Mouse (Mus musculus): ENCODE results near the gene Pank2. TPM values are rescaled to one million over a fixed set of nuclear protein-coding genes. Genes with fewer than 3 reads are reported as not detected.

The Pank2 gene
- polyA plus RNA-seq, 1 experiment from 2014 or later = 61.9 TPM

GRCm38 (mm10) chr2:131233307-131234126 lies 28.8 kb upstream of the Pank2 start, which contains the start of gene Mavs:
Gene Mavs (plus strand): TSS chr2:131234063.
- peak; percentile 100 for ATAC-seq (ENCODE audit: low FRiP score, low read depth)
- peak within 1 kb of the TSS; percentile 84 for H3K4me2 ChIP-seq (replicated peaks)
- no peaks in the 10 kb centered on the region for H3K27me3 ChIP-seq
- WGBS = 8% methylated on average over 29 of the region's 29 CpGs
- H3K9me3 ChIP-seq = no peaks in the 10 kb centered on the region
- H3K4me1 ChIP-seq = peaks cover 19% of the 10 kb centered on the region
- H3K27ac ChIP-seq (replicated peaks) = peak within 1 kb of the TSS; percentile 21; the same call in 1 of the 2 replicates
- H3K36me3 ChIP-seq = no peaks in the 10 kb centered on the region
- H3K4me3 ChIP-seq = peak within 1 kb of the TSS; percentile 55
- peak within 1 kb of the TSS; percentile 62 for H3K9ac ChIP-seq (replicated peaks)

GRCm38 (mm10) chr2:131234127-131234650 lies 28.1 kb upstream of the Pank2 start:
- Histone ChIP-seq H3K9ac (replicated peaks) (peak overlapping the region; percentile 62), H3K4me3 (peak overlapping the region; percentile 55), H3K4me2 (replicated peaks) (peak overlapping the region; percentile 84), H3K36me3 (no peaks in the 10 kb centered on the region), H3K9me3 (no peaks in the 10 kb centered on the region), H3K27me3 (no peaks in the 10 kb centered on the region), H3K27ac (replicated peaks) (no peak overlapping the region), H3K4me1 (peaks cover 19% of the 10 kb centered on the region)
- WGBS = 13% methylated on average over 28 of the region's 28 CpGs
- ATAC-seq (ENCODE audit: low FRiP score, low read depth) = peak; percentile 13; the same call in 1 of the 2 replicates

DNA sequence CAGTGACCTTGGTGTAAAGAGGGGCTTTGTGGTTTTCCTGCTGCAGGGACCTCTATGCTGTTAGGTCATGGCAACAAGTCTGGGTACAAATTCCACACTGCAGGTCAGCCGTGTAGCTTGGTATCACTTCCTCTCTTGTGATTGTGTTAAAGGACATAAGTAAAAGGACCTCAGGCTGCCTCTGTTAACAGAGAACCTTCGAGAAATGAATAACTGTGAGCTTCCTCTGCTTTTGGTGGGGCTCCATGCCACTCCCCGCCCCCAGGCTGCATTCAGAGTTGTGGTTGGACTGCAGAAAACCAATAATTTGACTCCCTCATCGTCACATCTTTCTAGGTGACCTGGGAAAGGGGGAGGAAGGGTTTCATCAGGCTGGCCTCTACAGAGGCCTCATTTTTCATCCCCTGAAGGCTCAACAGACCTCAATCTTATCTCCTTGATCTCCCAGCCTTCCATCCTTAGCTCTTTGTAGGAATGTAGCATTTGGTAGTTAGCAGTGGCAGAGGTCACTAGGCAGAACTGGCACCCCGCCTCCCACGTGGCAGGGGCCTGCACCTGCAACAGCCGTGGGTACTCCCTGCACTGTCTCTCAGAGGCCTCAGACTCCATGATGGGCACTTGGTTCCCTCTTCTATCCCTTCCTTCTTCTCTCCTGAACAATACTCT lies 27.2 kb upstream of the Pank2 start:
- 0 out of 2 replicates have a peak, but pooled peaks cover 6% of the 10 kb centered on the region for H3K36me3 ChIP-seq
- no peaks in the 10 kb centered on the region for H3K9me3 ChIP-seq
- 82% methylated on average over 7 of the region's 7 CpGs for WGBS
- H3K4me3 ChIP-seq = no peak overlapping the region
- H3K27ac ChIP-seq (replicated peaks) = no peak overlapping the region
- no peaks in the 10 kb centered on the region for H3K27me3 ChIP-seq
- peak overlapping the region; percentile 62 for H3K9ac ChIP-seq (replicated peaks)
- peak overlapping the region; percentile 84 for H3K4me2 ChIP-seq (replicated peaks)
- H3K4me1 ChIP-seq = peaks cover 19% of the 10 kb centered on the region
- ATAC-seq (ENCODE audit: low FRiP score, low read depth) = no peak

DNA sequence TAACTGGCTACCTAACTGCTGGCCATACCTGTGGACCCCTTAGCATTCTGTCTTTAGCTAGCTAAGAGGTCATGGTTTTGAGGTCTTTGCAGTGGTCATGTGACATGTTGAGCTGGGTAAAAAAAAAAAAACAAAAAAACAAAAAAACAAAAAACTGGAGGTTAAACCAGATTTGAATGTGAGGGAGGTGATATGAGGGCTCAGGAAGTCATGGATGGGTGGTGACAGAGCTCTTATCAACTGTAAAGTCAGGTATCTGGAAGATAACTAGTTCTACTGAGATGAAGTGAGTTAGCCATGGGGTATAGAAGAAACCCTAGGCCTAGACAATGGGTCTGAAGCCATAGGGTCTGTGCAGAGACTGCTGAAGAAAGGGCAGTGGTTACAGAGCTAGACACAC lies 20.1 kb upstream of the Pank2 start:
- Histone ChIP-seq H3K4me1 (no peaks in the 10 kb centered on the region), H3K27ac (replicated peaks) (no peak overlapping the region), H3K4me3 (no peak overlapping the region), H3K27me3 (no peaks in the 10 kb centered on the region), H3K9ac (replicated peaks) (no peak overlapping the region), H3K4me2 (replicated peaks) (no peak overlapping the region), H3K9me3 (no peaks in the 10 kb centered on the region), H3K36me3 (peaks cover 67% of the 10 kb centered on the region)
- ATAC-seq (ENCODE audit: low FRiP score, low read depth) = no peak

DNA sequence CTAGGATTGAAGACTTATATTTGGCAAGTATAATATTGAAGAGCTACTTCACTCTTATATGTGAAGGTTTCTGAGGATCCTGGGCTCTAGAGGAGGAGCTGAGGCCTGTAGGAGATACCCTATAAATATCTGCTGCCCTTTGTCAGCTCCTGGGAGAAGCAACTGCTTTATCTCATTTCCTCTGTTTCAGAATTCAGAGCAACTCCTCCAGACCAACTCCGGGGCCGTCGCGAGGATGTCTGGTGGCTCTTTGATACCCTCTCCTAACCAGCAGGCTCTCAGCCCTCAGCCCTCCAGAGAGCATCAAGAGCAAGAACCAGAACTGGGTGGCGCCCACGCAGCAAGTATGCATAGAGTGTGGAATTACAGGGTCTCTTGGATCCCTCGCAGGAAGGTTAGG lies 19.4 kb upstream of the Pank2 start:
- Histone ChIP-seq H3K9me3 (no peaks in the 10 kb centered on the region), H3K4me1 (no peaks in the 10 kb centered on the region), H3K4me2 (replicated peaks) (no peak overlapping the region), H3K27me3 (no peaks in the 10 kb centered on the region), H3K36me3 (peaks cover 72% of the 10 kb centered on the region), H3K9ac (replicated peaks) (no peak overlapping the region), H3K27ac (replicated peaks) (no peak overlapping the region), H3K4me3 (no peak overlapping the region)
- no peak for ATAC-seq (ENCODE audit: low FRiP score, low read depth)
- WGBS = 88% methylated on average over 7 of the region's 7 CpGs

DNA sequence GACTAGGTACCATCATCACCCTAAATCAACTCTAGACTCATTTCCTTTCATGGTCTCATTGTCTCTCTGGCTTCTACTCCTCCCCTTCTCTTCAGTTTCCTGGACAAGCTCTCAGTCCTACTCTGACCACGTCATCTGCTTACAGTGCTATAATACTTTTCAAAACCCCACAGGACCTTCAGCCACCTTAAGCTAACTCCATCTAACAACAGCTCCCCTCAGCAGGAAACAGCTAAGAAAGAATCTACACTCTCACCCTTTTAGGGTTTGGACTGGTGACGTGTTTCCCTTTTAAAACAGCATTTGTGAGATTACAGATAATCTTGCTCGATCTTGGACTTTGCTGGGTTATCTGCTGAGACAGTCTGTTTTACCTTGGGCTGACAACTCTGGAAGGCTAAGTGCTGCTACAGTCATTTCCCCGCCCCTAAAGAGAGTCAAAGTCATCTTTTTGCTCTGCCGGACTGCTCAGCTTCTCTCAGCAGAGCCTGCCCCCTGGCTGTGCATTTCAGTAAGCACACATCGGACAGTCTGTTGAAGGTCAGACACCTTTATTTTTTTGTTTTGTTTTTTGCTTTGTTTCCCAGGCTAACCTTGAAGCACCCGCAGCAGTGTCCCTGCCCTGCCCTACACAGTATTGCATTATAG lies 8.5 kb upstream of the Pank2 start:
- ATAC-seq (ENCODE audit: low FRiP score, low read depth) = 0 out of 2 replicates have a peak, but pooled peaks have one; percentile 6
- no peak overlapping the region for H3K4me3 ChIP-seq
- no peaks in the 10 kb centered on the region for H3K36me3 ChIP-seq
- no peak overlapping the region for H3K4me2 ChIP-seq (replicated peaks)
- WGBS = 38% methylated on average over 7 of the region's 7 CpGs
- no peaks in the 10 kb centered on the region for H3K9me3 ChIP-seq
- no peaks in the 10 kb centered on the region for H3K27me3 ChIP-seq
- no peak overlapping the region for H3K27ac ChIP-seq (replicated peaks)
- no peak overlapping the region for H3K9ac ChIP-seq (replicated peaks)
- peaks cover 4% of the 10 kb centered on the region; the same call in 1 of the 2 replicates for H3K4me1 ChIP-seq

GRCm38 (mm10) chr2:131254329-131254713 lies 8.0 kb upstream of the Pank2 start:
- Histone ChIP-seq H3K27ac (replicated peaks) (no peak overlapping the region), H3K4me1 (peaks cover 4% of the 10 kb centered on the region; the same call in 1 of the 2 replicates), H3K4me3 (no peak overlapping the region), H3K9ac (replicated peaks) (no peak overlapping the region), H3K9me3 (no peaks in the 10 kb centered on the region), H3K36me3 (no peaks in the 10 kb centered on the region), H3K4me2 (replicated peaks) (no peak overlapping the region), H3K27me3 (no peaks in the 10 kb centered on the region)
- 91% methylated on average over 2 of the region's 2 CpGs for WGBS
- ATAC-seq (ENCODE audit: low FRiP score, low read depth) = no peak

DNA sequence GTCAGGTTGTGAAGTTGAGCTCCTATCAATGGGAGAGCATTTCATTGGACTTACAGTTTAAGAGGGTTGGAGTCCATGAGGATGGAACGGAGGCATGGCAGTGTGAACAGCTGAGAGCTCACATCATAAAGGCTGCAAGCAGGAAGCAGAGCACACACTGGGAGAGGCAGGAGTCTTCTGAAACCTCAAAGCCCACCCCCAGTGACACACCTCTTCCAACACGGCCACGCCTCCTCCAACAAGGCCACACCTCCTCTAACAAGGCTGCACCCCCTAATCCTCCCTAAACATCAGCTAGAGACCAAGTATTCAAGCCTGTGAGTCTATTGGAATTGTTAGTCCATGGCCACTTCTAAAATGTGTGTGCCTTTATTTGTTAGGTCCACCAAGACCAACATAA lies 6.6 kb upstream of the Pank2 start:
- 56% methylated on average over 3 of the region's 3 CpGs for WGBS

GRCm38 (mm10) chr2:131258693-131259092 lies 3.6 kb upstream of the Pank2 start:
- H3K4me2 ChIP-seq (replicated peaks) = no peak overlapping the region
- ATAC-seq (ENCODE audit: low FRiP score, low read depth) = no peak
- no peak overlapping the region for H3K27ac ChIP-seq (replicated peaks)
- H3K9me3 ChIP-seq = no peaks in the 10 kb centered on the region
- no peaks in the 10 kb centered on the region for H3K36me3 ChIP-seq
- H3K27me3 ChIP-seq = no peaks in the 10 kb centered on the region
- WGBS = 79% methylated on average over 8 of the region's 8 CpGs
- H3K4me1 ChIP-seq = peaks cover 17% of the 10 kb centered on the region
- no peak overlapping the region for H3K9ac ChIP-seq (replicated peaks)
- H3K4me3 ChIP-seq = no peak overlapping the region

More for the DNA sequence above, 6.6 kb upstream of the Pank2 start:
- H3K27ac ChIP-seq (replicated peaks) = no peak overlapping the region
- no peak for ATAC-seq (ENCODE audit: low FRiP score, low read depth)
- no peaks in the 10 kb centered on the region for H3K36me3 ChIP-seq
- H3K4me3 ChIP-seq = no peak overlapping the region
- no peaks in the 10 kb centered on the region for H3K9me3 ChIP-seq
- no peak overlapping the region for H3K9ac ChIP-seq (replicated peaks)
- no peaks in the 10 kb centered on the region for H3K27me3 ChIP-seq
- H3K4me1 ChIP-seq = peaks cover 7% of the 10 kb centered on the region
- no peak overlapping the region for H3K4me2 ChIP-seq (replicated peaks)

DNA sequence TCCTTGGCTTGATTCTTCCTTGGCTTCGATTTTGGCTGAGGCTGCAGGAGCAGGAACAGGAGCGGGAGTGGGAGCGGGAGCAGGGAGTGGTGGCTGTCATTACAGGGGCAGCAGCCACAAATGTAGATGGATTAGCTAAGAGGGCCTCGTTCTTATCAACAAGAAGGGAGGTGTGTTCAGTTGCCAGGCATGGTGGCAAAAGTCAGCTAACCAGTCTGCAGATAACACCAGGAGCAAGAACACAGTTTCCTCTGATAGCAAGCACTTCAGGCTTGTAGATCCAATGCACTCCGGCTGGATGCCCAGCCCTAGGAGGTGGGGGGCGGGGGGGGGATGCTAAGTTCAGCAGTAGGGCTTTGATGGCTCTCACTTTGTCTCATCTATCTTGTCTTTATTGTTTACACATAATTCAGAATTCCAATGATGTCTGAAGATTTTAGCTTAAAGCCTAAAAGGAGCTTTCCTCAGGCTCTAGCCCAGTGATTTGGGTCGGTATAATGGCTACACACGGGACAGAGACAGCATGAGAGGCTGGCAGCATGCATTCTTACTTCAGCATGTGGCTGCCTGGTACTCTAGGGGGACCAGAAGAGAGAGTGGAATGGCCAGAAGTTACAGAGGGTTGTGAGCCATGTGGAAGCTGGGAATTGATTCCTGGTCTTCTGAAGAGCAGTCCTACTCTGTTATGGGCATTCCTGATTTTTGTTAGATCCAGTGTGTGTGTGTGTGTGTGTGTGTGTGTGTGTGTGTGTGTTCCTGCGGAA lies 1.6 kb upstream of the Pank2 start:
- Histone ChIP-seq H3K9me3 (no peaks in the 10 kb centered on the region), H3K4me3 (no peak overlapping the region), H3K9ac (replicated peaks) (peak overlapping the region; percentile 41; the same call in 1 of the 2 replicates), H3K36me3 (no peaks in the 10 kb centered on the region), H3K27me3 (no peaks in the 10 kb centered on the region), H3K4me1 (peaks cover 32% of the 10 kb centered on the region), H3K27ac (replicated peaks) (peak overlapping the region; percentile 98), H3K4me2 (replicated peaks) (no peak overlapping the region; the same call in 1 of the 2 replicates)
- no peak for ATAC-seq (ENCODE audit: low FRiP score, low read depth)
- WGBS = 66% methylated on average over 9 of the region's 9 CpGs

GRCm38 (mm10) chr2:131261481-131262212 lies 648 bp upstream of the Pank2 start:
- no peaks in the 10 kb centered on the region for H3K9me3 ChIP-seq
- H3K4me3 ChIP-seq = peak overlapping the region; percentile 83
- peak overlapping the region; percentile 65 for H3K4me2 ChIP-seq (replicated peaks)
- peak overlapping the region; percentile 98 for H3K27ac ChIP-seq (replicated peaks)
- H3K36me3 ChIP-seq = no peaks in the 10 kb centered on the region
- H3K4me1 ChIP-seq = peaks cover 32% of the 10 kb centered on the region
- WGBS = 3% methylated on average over 10 of the region's 10 CpGs
- peak; percentile 82 for ATAC-seq (ENCODE audit: low FRiP score, low read depth)
- peak overlapping the region; percentile 63 for H3K9ac ChIP-seq (replicated peaks)
- H3K27me3 ChIP-seq = no peaks in the 10 kb centered on the region
